Mouse (Mus musculus): ENCODE measurements around the gene Fez1. TPM values are rescaled to one million over a fixed set of nuclear protein-coding genes. Genes with fewer than 3 reads are reported as not detected.

Gene Fez1
- polyA plus RNA-seq, 1 experiment from 2014 or later = 186 TPM

DNA sequence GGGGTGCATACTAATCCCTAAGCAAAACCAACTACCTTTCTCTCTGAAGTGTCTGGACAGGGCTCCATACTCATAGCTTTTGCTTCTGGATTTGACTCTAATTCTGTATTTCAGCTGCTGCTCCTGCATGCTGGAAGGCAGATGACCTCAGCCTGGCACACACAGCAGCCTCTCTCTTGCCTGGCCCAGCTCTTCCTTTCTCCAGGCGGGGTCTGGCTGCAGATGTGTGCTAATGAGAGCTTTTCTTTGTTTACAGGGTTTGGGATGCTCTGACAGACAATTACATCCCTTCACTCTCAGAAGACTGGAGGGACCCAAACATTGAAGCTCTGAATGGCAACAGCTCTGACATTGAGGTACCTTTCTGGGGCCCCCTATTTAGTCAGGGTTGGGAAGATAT lies 28.4 kb downstream of the Fez1 start:
- no peak overlapping the region for H3K4me3 ChIP-seq
- H3K27ac ChIP-seq = no peak overlapping the region
- no peaks in the 10 kb centered on the region for H3K9me3 ChIP-seq
- peaks cover 84% of the 10 kb centered on the region for H3K36me3 ChIP-seq (replicated peaks)
- 59% methylated on average over 1 of the region's 1 CpGs for WGBS
- 0 out of 2 replicates have a peak, but pooled peaks cover 1% of the 10 kb centered on the region for H3K27me3 ChIP-seq (ENCODE audit: poor library complexity, severe bottlenecking)
- 0 out of 2 replicates have a peak, but pooled peaks cover 3% of the 10 kb centered on the region for H3K4me1 ChIP-seq
- DNase-seq (ENCODE audit: extremely low spot score, low spot score) = no peak

DNA sequence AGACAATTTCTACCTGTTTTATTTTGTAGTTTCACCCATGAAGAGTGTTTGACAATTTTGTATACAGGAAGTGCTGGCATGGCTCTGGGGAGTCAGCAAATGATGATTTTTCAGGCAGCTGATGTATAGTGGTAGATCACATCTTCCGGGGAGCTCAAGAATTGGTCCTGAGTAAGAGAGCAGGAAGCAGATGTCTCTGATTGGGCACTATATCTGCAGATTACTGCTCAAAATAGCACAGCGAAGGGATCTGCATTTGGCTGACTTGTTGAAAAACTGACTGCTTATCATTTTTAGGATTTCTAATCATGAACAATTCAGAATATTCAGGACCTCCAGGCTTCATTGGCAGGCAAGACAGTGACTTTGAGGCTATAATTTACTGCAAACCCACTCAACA lies 30.5 kb downstream of the Fez1 start:
- 99% methylated on average over 2 of the region's 2 CpGs for WGBS
- DNase-seq (ENCODE audit: extremely low spot score, low spot score) = no peak
- Histone ChIP-seq H3K4me3 (no peak overlapping the region), H3K27me3 (ENCODE audit: poor library complexity, severe bottlenecking) (0 out of 2 replicates have a peak, but pooled peaks cover 6% of the 10 kb centered on the region), H3K9me3 (no peaks in the 10 kb centered on the region), H3K4me1 (peaks cover 4% of the 10 kb centered on the region), H3K27ac (no peak overlapping the region), H3K36me3 (replicated peaks) (peaks cover 83% of the 10 kb centered on the region)

DNA sequence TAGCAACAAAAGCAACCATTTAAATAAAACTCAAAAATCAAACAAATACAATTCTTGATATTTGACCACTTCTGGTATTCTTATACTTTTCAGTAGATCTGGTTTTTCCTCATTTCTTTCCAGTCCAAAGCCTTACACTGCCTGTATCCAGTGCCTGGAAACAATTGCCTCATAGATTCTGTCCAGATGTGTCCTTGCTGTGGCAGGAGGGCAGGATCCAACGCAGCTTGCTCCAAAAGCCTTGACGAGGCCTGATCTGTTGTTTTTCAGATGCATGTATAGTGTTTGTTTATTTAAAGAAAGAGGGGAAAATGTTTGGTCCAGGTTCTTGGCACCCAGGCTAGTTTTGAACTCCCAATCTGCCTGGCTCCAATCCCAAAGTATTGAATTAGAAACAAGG lies 34.7 kb downstream of the Fez1 start:
- Histone ChIP-seq H3K4me3 (no peak overlapping the region), H3K36me3 (replicated peaks) (peaks cover 66% of the 10 kb centered on the region), H3K9me3 (no peaks in the 10 kb centered on the region), H3K27ac (no peak overlapping the region), H3K4me1 (peaks cover 18% of the 10 kb centered on the region), H3K27me3 (ENCODE audit: poor library complexity, severe bottlenecking) (peaks cover 6% of the 10 kb centered on the region; the same call in 1 of the 2 replicates)
- WGBS = 69% methylated on average over 2 of the region's 2 CpGs
- no peak for DNase-seq (ENCODE audit: extremely low spot score, low spot score)

DNA sequence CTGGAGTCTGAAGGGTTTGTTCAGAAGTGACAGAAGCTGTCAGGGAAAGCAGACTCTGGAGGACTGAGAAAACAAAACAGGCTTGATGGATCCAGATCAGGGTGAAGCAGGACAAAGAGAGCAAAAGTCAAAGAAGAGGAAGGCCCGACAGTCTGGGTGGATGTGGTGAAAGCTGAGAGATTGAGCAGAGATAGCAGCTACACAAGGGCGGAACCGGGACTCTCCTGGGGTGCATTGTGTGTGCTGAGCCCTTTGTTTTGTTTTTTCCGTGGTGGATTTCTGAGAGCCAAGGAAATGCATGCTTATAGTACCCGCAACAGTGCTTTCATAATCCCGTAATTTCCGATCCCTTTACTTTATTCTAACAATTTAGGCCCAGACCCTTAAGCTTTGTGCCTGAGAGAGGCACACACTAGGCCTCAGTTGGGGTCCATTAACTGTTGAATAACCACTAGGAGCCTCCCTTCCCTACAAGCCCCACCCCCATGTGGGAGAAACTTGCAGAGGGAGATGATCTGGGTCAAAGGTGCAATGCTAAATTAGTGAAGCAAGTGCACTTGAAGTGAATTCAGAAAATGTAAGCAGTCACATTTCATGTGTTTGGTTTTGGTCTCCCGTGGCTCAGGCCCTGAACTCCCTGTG lies 35.9 kb downstream of the Fez1 start:
- Histone ChIP-seq H3K27me3 (ENCODE audit: poor library complexity, severe bottlenecking) (peaks cover 6% of the 10 kb centered on the region; the same call in 1 of the 2 replicates), H3K9me3 (no peaks in the 10 kb centered on the region), H3K4me3 (no peak overlapping the region), H3K27ac (0 out of 2 replicates have a peak overlapping the region, but pooled peaks have one; percentile 21), H3K4me1 (peaks cover 18% of the 10 kb centered on the region), H3K36me3 (replicated peaks) (peaks cover 66% of the 10 kb centered on the region)
- DNase-seq (ENCODE audit: extremely low spot score, low spot score) = peak; percentile 27
- 9% methylated on average over 8 of the region's 8 CpGs for WGBS

DNA sequence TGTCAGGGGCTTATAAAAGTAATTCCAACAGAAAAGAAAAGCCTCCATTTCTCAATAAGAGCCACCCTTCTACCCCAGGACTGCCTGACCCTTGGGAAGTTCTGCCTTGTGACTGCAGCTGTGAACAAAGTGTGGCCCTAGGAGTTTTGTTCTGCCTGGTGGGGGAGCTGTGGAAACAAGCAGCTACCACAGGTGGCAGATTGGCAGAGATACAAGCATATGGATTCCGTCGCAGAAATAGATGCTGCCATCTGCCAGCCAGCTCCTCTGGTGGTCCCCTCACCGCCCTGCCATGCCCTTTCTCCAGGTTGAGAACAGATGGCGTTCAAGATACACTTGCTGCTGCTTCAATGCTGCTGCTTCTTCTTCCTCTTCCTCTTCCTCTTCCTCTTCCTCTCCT lies 37.0 kb downstream of the Fez1 start:
- no peak for DNase-seq (ENCODE audit: extremely low spot score, low spot score)
- H3K9me3 ChIP-seq = no peaks in the 10 kb centered on the region
- peaks cover 6% of the 10 kb centered on the region; the same call in 1 of the 2 replicates for H3K27me3 ChIP-seq (ENCODE audit: poor library complexity, severe bottlenecking)
- H3K27ac ChIP-seq = no peak overlapping the region
- WGBS = 40% methylated on average over 4 of the region's 4 CpGs
- H3K4me1 ChIP-seq = peaks cover 18% of the 10 kb centered on the region
- no peak overlapping the region for H3K4me3 ChIP-seq
- H3K36me3 ChIP-seq (replicated peaks) = peaks cover 74% of the 10 kb centered on the region

DNA sequence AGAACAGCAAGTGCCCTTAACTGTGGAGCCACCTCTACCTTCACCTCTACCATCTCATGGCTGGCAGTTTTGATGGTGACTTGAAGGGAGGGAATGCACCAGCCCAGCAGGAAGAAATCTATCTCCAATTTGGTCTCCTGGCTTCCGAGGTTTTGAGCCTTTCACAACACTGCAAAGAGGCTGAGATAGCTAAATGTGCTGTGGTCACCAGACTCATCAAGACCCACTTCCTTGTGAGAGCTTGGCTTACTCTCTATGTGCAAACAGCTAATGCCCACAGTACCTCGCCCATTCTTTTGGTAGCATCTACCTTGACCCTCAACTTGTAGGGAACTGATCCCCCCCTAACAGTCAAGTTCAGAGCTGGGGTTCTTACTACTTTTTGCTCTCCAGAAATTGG lies 40.9 kb downstream of the Fez1 start:
- Histone ChIP-seq H3K36me3 (replicated peaks) (peaks cover 82% of the 10 kb centered on the region), H3K9me3 (no peaks in the 10 kb centered on the region), H3K27me3 (ENCODE audit: poor library complexity, severe bottlenecking) (no peaks in the 10 kb centered on the region; the same call in 1 of the 2 replicates), H3K27ac (no peak overlapping the region), H3K4me1 (peaks cover 15% of the 10 kb centered on the region), H3K4me3 (no peak overlapping the region)
- DNase-seq (ENCODE audit: extremely low spot score, low spot score) = no peak
- WGBS = 88% methylated on average over 2 of the region's 2 CpGs

DNA sequence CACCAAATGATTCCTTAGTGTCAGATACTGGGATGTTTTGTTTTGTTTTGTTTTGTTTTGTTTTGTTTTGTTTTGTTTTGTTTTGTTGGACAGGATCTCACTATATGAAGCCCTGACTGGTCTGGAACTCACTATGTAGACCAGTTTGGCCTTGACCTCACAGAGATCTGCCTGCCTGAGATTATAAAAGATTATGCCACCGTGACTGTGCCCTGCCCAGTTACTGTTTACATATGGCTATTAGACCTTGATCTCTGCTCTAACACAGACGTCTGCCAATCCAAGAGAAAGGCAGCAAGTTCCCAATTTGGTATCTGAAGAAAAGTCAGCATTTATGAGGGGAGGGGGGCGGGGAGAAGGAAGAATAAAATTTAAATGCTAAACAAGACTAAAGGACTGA lies 42.0 kb downstream of the Fez1 start:
- no peaks in the 10 kb centered on the region for H3K9me3 ChIP-seq
- peaks cover 7% of the 10 kb centered on the region for H3K4me1 ChIP-seq
- WGBS = 79% methylated on average over 3 of the region's 3 CpGs
- H3K27ac ChIP-seq = no peak overlapping the region
- no peak for DNase-seq (ENCODE audit: extremely low spot score, low spot score)
- H3K36me3 ChIP-seq (replicated peaks) = peaks cover 93% of the 10 kb centered on the region
- no peaks in the 10 kb centered on the region; the same call in 1 of the 2 replicates for H3K27me3 ChIP-seq (ENCODE audit: poor library complexity, severe bottlenecking)
- H3K4me3 ChIP-seq = no peak overlapping the region

DNA sequence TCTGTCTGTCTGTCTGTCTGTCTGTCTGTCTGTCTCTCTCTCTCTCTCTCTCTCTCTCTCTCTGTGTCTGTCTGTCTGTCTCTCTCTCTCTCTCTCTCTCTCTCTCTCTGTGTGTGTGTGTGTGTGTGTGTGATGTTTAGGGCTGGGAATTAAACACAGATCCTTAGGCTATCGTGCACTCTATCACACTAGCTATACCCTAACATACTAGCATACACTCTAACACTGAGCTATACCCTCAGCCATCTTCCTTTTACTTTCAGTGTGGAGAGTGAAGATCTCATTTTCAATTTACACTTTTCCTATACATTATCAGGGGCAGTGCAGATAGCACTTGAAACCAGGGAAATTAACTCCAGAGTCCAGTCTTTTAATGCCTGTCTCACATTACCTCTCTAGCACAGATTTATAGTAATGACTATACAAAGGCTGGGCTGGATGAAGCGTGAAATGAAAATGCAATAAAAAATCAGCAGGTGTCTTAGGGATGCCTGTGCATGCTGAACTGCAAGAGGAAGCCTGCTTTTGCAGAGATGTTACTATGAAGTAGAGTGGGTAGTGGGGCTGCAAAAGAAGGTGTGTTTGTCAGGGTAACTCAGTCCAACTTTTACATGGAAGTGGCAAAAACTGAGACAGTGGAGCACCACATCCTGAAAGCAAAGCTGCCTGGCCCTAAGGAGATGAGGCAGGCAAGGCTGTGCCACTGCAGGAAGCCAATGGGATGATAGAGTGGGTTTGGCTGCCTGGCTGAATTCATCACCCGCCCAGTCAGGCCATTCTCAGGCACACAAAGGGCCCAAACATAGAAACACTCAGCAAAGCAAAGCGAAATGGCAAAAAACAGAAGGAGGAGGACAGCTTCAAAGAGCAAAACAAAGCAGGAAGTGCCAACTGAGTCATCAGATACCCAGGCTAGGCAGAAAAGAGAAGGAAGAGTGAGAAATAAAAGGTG lies 43.5 kb downstream of the Fez1 start:
- Histone ChIP-seq H3K27ac (no peak overlapping the region), H3K4me1 (peaks cover 5% of the 10 kb centered on the region; the same call in 1 of the 2 replicates), H3K9me3 (no peaks in the 10 kb centered on the region), H3K36me3 (replicated peaks) (peaks cover 96% of the 10 kb centered on the region), H3K4me3 (no peak overlapping the region), H3K27me3 (ENCODE audit: poor library complexity, severe bottlenecking) (no peaks in the 10 kb centered on the region)
- no peak for DNase-seq (ENCODE audit: extremely low spot score, low spot score)
- WGBS = 58% methylated on average over 4 of the region's 4 CpGs

DNA sequence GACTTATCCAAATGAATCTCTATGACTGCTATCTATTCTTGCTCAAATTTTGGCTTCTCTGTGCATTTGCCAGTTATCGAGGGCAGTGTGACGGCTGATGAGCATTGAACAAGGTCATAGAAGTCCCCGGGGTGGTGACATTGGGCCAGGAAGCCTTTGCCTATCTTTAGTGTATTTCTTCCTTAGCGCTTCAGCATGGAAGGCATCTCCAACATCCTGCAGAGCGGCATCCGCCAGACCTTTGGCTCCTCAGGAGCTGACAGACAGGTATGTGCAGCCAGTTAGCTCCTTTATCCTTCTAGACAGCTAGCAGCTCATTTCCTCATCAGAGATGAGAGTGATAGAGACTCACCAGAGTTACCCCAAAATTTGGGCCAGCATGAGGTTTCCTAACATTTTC lies 47.0 kb downstream of the Fez1 start:
- peaks cover 5% of the 10 kb centered on the region; the same call in 1 of the 2 replicates for H3K4me1 ChIP-seq
- no peak for DNase-seq (ENCODE audit: extremely low spot score, low spot score)
- H3K27me3 ChIP-seq (ENCODE audit: poor library complexity, severe bottlenecking) = no peaks in the 10 kb centered on the region
- no peak overlapping the region for H3K4me3 ChIP-seq
- H3K36me3 ChIP-seq (replicated peaks) = peaks cover 96% of the 10 kb centered on the region
- H3K9me3 ChIP-seq = no peaks in the 10 kb centered on the region
- no peak overlapping the region for H3K27ac ChIP-seq
- WGBS = 94% methylated on average over 6 of the region's 6 CpGs

DNA sequence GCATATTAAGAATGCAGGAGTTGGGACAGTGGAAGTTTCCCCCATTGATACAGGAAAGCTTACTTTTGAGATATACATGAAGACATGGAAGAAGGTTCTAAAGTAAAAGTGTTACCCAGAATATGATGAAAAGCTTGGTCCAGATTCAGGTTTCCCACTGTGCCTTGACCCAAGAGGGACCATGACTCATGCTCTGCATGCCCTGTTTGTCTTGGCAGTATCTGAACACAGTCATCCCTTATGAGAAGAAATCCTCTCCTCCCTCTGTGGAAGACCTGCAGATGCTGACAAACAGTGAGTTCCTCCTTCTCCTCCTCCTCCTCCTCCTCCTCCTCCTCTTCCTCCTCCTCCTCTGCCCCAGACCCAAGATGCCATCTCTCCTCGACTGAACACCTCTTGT lies 48.6 kb downstream of the Fez1 start:
- Histone ChIP-seq H3K27me3 (ENCODE audit: poor library complexity, severe bottlenecking) (no peaks in the 10 kb centered on the region), H3K27ac (no peak overlapping the region), H3K4me3 (no peak overlapping the region), H3K36me3 (replicated peaks) (peaks cover 96% of the 10 kb centered on the region), H3K9me3 (no peaks in the 10 kb centered on the region), H3K4me1 (peaks cover 3% of the 10 kb centered on the region; the same call in 1 of the 2 replicates)
- 78% methylated on average over 1 of the region's 1 CpGs for WGBS
- no peak for DNase-seq (ENCODE audit: extremely low spot score, low spot score)

DNA sequence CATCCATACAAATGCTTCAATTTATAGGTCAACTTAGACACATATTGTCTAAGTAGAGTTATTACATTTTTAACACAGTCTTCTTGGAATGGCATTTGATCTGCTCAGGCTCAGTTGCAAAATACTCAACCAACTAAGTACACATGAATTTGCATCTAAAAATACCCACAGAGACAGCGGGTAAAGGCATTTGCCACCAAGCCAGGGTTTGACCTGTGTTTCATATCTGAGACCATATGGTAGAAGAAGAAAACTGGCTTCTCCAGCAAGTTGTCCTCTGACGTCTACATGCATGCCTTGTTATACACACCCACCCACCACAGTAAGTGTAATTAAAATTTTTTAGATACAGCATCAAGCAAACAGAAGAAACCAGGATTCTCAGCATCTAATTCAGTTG lies 52.1 kb downstream of the Fez1 start:
- Histone ChIP-seq H3K27ac (no peak overlapping the region), H3K27me3 (ENCODE audit: poor library complexity, severe bottlenecking) (no peaks in the 10 kb centered on the region), H3K9me3 (no peaks in the 10 kb centered on the region), H3K36me3 (replicated peaks) (peaks cover 99% of the 10 kb centered on the region), H3K4me3 (no peak overlapping the region), H3K4me1 (no peaks in the 10 kb centered on the region)
- no peak for DNase-seq (ENCODE audit: extremely low spot score, low spot score)
- 85% methylated on average over 2 of the region's 2 CpGs for WGBS

DNA sequence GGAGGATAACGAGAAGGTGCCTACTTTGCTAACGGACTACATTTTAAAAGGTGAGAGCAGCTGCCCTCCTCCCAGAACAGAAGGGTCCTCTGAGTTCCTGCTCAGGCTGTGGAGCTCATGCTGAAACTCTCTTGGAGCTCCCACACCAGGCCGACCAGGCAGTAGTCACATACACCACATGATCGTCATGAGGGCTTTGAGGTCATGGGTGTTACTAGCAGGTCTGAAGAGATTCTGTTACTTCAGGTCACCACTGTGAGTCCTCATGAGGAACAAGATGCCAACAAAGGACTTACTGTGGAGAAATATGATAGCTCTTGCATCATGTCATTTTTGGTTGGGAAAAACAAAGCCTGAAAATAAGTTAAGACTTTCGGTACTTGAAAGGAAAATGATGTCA lies 54.6 kb downstream of the Fez1 start:
- no peak for DNase-seq (ENCODE audit: extremely low spot score, low spot score)
- H3K4me1 ChIP-seq = peaks cover under 1% of the 10 kb centered on the region; the same call in 1 of the 2 replicates
- H3K9me3 ChIP-seq = no peaks in the 10 kb centered on the region
- H3K27me3 ChIP-seq (ENCODE audit: poor library complexity, severe bottlenecking) = no peaks in the 10 kb centered on the region
- no peak overlapping the region for H3K27ac ChIP-seq
- WGBS = 93% methylated on average over 5 of the region's 5 CpGs
- no peak overlapping the region for H3K4me3 ChIP-seq
- peaks cover 89% of the 10 kb centered on the region for H3K36me3 ChIP-seq (replicated peaks)

DNA sequence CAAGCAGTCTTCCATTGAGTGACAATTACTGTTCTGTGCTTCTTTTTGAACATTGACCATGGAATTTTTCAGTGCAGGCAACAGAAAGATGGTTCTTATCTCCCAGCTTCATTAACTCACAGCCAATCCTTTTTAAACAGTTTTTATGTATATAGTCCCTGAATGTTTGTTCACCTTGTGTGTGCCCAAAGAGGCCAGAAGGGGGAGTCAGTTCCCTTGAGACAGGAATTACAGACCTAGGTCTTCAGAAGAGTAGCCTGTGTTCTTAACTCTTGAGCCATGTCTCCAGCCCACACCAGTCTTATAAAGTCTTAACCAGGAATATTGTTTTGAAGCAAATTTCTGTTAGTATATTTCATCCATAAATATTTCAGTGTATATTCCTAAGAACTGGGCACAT lies 55.1 kb downstream of the Fez1 start:
- H3K4me3 ChIP-seq = no peak overlapping the region
- no peaks in the 10 kb centered on the region for H3K9me3 ChIP-seq
- DNase-seq (ENCODE audit: extremely low spot score, low spot score) = no peak
- no peak overlapping the region for H3K27ac ChIP-seq
- H3K27me3 ChIP-seq (ENCODE audit: poor library complexity, severe bottlenecking) = no peaks in the 10 kb centered on the region
- H3K4me1 ChIP-seq = peaks cover 6% of the 10 kb centered on the region
- H3K36me3 ChIP-seq (replicated peaks) = peaks cover 85% of the 10 kb centered on the region

Data from forebrain, embryonic 10.5 days (tissue).